Mouse (Mus musculus) liver, embryonic 12.5 days (tissue): ENCODE data around the gene Olfr1281. TPM values are rescaled to one million over a fixed set of nuclear protein-coding genes. Genes with fewer than 3 reads are reported as not detected.
"Not testable (repeated sequence)": the region's sequence is repeated elsewhere in the genome, so short reads cannot be mapped to it uniquely, and the experiment has no call there.

Source experiments
- ATAC-seq: fragments of 200-750 bp; cut with Nextera tagmentation; 2 replicates; pipeline ENCODE4 v1.8.0; 2017; ENCODE audit warnings: moderate number of reproducible peaks, mild to moderate bottlenecking, moderate library complexity
- H3K27ac ChIP-seq: fragments of 300-500 bp; sonication (generic); 2 replicates; pipeline ENCODE4 v1.5.1; 2016; ENCODE audit warnings: mild to moderate bottlenecking
- H3K27me3 ChIP-seq: fragments of 300-500 bp; sonication (generic); replicated peaks from 2 replicates; pipeline ENCODE4 v1.6.1; 2016; ENCODE audit warnings: mild to moderate bottlenecking, moderate library complexity
- H3K36me3 ChIP-seq: fragments of 300-500 bp; sonication (generic); 2 replicates; pipeline ENCODE4 v1.6.1; 2016; ENCODE audit warnings: mild to moderate bottlenecking, moderate library complexity
- H3K4me1 ChIP-seq: fragments of 300-500 bp; sonication (generic); 2 replicates; pipeline ENCODE4 v1.6.1; 2016
- H3K4me2 ChIP-seq: fragments of 300-500 bp; sonication (generic); 2 replicates; pipeline ENCODE4 v1.6.1; 2016; ENCODE audit warnings: mild to moderate bottlenecking, moderate library complexity
- H3K4me3 ChIP-seq: fragments of 300-500 bp; sonication (generic); 2 replicates; pipeline ENCODE4 v1.5.1; 2016; ENCODE audit warnings: mild to moderate bottlenecking, moderate library complexity
- H3K9ac ChIP-seq: fragments of 300-500 bp; sonication (generic); 2 replicates; pipeline ENCODE4 v1.6.1; 2016; ENCODE audit warnings: mild to moderate bottlenecking, moderate library complexity
- H3K9me3 ChIP-seq: fragments of 300-500 bp; sonication (generic); replicated peaks from 2 replicates; pipeline ENCODE4 v1.6.1; 2016; ENCODE audit warnings: mild to moderate bottlenecking, moderate library complexity
- WGBS: fragments of 180-500 bp; shearing (Covaris S2); methylation state at CpG from one replicate; pipeline ENCODE4 v1.1.7; 2016; ENCODE audit not compliant: insufficient replicate concordance; 5-methylcytosine and 5-hydroxymethylcytosine counted together
- polyA plus RNA-seq: library from polyadenylated mRNA; unstranded; fragments of >200 nt; fragmentation: Nextera tagmentation; extraction: Ambion mirVana; gene quantifications from 2 replicates; pipeline ENCODE4 v1.2.1, GENCODE M21; 2016

Olfr1281 gene
- polyA plus RNA-seq = not detected in 2 replicates

DNA sequence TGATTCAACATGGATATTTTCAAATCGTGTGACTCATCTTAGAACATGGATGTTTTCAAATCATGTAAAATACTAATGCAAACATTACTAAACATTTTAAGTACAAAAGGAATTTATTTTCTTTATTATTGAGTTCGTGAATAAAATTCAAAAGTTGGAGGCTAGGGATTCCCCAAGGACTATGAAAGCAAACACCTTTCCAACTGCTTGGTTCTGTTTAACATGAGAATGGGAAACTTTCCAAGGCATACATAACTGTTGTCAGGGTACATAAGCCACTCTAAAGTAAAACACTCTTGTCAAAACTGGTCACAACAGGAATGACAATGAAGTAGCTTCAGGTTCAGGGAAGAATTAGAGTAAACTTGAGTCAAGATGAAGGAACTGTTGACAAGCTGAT is at the start of gene Olfr1281:
Gene Olfr1281 (plus strand): TSS at position 301 of the 400 bp plus-strand sequence.
- H3K36me3 ChIP-seq = no peaks in the 10 kb centered on the region
- no peaks in the 10 kb centered on the region for H3K27me3 ChIP-seq
- H3K9ac ChIP-seq = no peak within 1 kb of the TSS
- H3K9me3 ChIP-seq = no peaks in the 10 kb centered on the region
- no peak within 1 kb of the TSS for H3K27ac ChIP-seq
- 58% methylated on average over 2 of the region's 2 CpGs for WGBS
- no peak within 1 kb of the TSS for H3K4me3 ChIP-seq
- H3K4me2 ChIP-seq = no peak within 1 kb of the TSS
- H3K4me1 ChIP-seq = no peaks in the 10 kb centered on the region
- ATAC-seq = no peak

- Histone ChIP-seq H3K27me3 (no peaks in the 10 kb centered on the region), H3K36me3 (no peaks in the 10 kb centered on the region), H3K4me2 (no peak within 1 kb of the TSS), H3K9ac (no peak within 1 kb of the TSS), H3K4me3 (no peak within 1 kb of the TSS), H3K4me1 (no peaks in the 10 kb centered on the region), H3K9me3 (no peaks in the 10 kb centered on the region), H3K27ac (no peak within 1 kb of the TSS)
- no peak for ATAC-seq
These were observed 36.5 kb upstream of the Olfr1281 start, which contains the start of gene Olfr1278 for GRCm38 (mm10) chr2:111289836-111290235. Gene Olfr1278 (plus strand): TSS chr2:111290136.

- no peak overlapping the region for H3K9ac ChIP-seq
- H3K36me3 ChIP-seq = no peaks in the 10 kb centered on the region
- H3K27ac ChIP-seq = no peak overlapping the region
- no peaks in the 10 kb centered on the region for H3K4me1 ChIP-seq
- no peaks in the 10 kb centered on the region for H3K27me3 ChIP-seq
- H3K9me3 ChIP-seq = no peaks in the 10 kb centered on the region
- no peak overlapping the region for H3K4me3 ChIP-seq
- no peak overlapping the region for H3K4me2 ChIP-seq
- no peak for ATAC-seq
These were observed 27.8 kb upstream of the Olfr1281 start for GRCm38 (mm10) chr2:111298541-111298940.

GRCm38 (mm10) chr2:111300374-111300773 is 25.9 kb upstream of the Olfr1281 start, which contains the start of gene Olfr1279:
Gene Olfr1279 (plus strand): TSS chr2:111300635.
- no peak within 1 kb of the TSS for H3K4me2 ChIP-seq
- no peak within 1 kb of the TSS for H3K27ac ChIP-seq
- H3K27me3 ChIP-seq = no peaks in the 10 kb centered on the region
- no peaks in the 10 kb centered on the region for H3K9me3 ChIP-seq
- H3K4me1 ChIP-seq = no peaks in the 10 kb centered on the region
- H3K36me3 ChIP-seq = no peaks in the 10 kb centered on the region
- H3K4me3 ChIP-seq = no peak within 1 kb of the TSS
- H3K9ac ChIP-seq = no peak within 1 kb of the TSS
- no peak for ATAC-seq

- H3K4me3 ChIP-seq = no peak within 1 kb of the TSS
- H3K4me2 ChIP-seq = no peak within 1 kb of the TSS
- ATAC-seq = no peak
- no peaks in the 10 kb centered on the region for H3K9me3 ChIP-seq
- H3K27me3 ChIP-seq = no peaks in the 10 kb centered on the region
- H3K36me3 ChIP-seq = no peaks in the 10 kb centered on the region
- H3K9ac ChIP-seq = no peak within 1 kb of the TSS
- H3K27ac ChIP-seq = no peak within 1 kb of the TSS
- H3K4me1 ChIP-seq = no peaks in the 10 kb centered on the region
These were observed 12.6 kb upstream of the Olfr1281 start, which contains the start of gene Olfr1280 for GRCm38 (mm10) chr2:111313717-111314116. Gene Olfr1280 (plus strand): TSS chr2:111314017.

DNA sequence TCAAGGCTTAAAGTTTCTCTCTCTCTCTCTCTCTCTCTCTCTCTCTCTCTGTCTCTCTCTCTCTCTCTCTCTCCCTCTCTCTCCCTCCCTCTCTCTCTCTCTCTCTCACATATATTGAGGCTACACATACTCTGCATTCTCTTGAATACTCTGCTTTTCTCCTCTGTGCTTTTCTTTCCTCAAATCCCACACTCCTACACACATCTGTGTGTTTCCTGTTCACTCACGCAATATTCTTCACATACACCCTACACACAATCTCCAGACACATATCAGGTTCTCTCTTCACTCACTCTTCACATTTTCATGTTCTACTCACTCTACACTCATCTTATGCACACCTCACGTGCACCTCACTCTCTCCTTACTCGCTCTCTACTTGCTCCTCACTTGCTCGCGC is 7.4 kb downstream of the Olfr1281 start:
- H3K27ac ChIP-seq, H3K4me2 ChIP-seq, H3K4me1 ChIP-seq, H3K9me3 ChIP-seq, ATAC-seq, H3K9ac ChIP-seq, H3K4me3 ChIP-seq, H3K36me3 ChIP-seq, H3K27me3 ChIP-seq: not testable (repeated sequence)
- 65% methylated on average over 5 of the region's 5 CpGs for WGBS

GRCm38 (mm10) chr2:111335976-111336375 is 9.7 kb downstream of the Olfr1281 start, which contains the start of gene Olfr1282:
Gene Olfr1282 (minus strand): TSS chr2:111336076.
- Histone ChIP-seq H3K4me1 (no peaks in the 10 kb centered on the region), H3K4me2 (no peak within 1 kb of the TSS), H3K9ac (no peak within 1 kb of the TSS), H3K27me3 (no peaks in the 10 kb centered on the region), H3K36me3 (no peaks in the 10 kb centered on the region), H3K9me3 (no peaks in the 10 kb centered on the region), H3K27ac (no peak within 1 kb of the TSS), H3K4me3 (no peak within 1 kb of the TSS)
- WGBS = 51% methylated on average over 2 of the region's 2 CpGs
- ATAC-seq = no peak

- Histone ChIP-seq H3K4me1 (no peaks in the 10 kb centered on the region), H3K36me3 (no peaks in the 10 kb centered on the region), H3K9ac (no peak within 1 kb of the TSS), H3K4me2 (no peak within 1 kb of the TSS), H3K27ac (no peak within 1 kb of the TSS), H3K4me3 (no peak within 1 kb of the TSS), H3K9me3 (no peaks in the 10 kb centered on the region), H3K27me3 (no peaks in the 10 kb centered on the region)
- no peak for ATAC-seq
- WGBS = 54% methylated on average over 2 of the region's 2 CpGs
These were observed 40.2 kb downstream of the Olfr1281 start, which contains the start of gene Olfr1283 for GRCm38 (mm10) chr2:111366490-111366889. Gene Olfr1283 (plus strand): TSS chr2:111366790.

- Histone ChIP-seq H3K9ac (no peak within 1 kb of the TSS), H3K4me3 (no peak within 1 kb of the TSS), H3K27me3 (no peaks in the 10 kb centered on the region), H3K4me2 (no peak within 1 kb of the TSS), H3K36me3 (no peaks in the 10 kb centered on the region), H3K4me1 (no peaks in the 10 kb centered on the region), H3K9me3 (no peaks in the 10 kb centered on the region), H3K27ac (no peak within 1 kb of the TSS)
- 77% methylated on average over 1 of the region's 1 CpGs for WGBS
- ATAC-seq = no peak
These were observed 48.9 kb downstream of the Olfr1281 start, which contains the start of gene Olfr1284 for GRCm38 (mm10) chr2:111375222-111375621. Gene Olfr1284 (plus strand): TSS chr2:111375522.

Other genes with a start within 250 kb of the Olfr1281 start
- not detected in 2 replicates for gene Gm13941, start 220.5 kb upstream of the Olfr1281 start, polyA plus RNA-seq
- not detected in 2 replicates for gene Gm15130, start 173.6 kb upstream of the Olfr1281 start, polyA plus RNA-seq
- gene 4930430A15Rik, start 96.9 kb upstream of the Olfr1281 start, polyA plus RNA-seq = not detected in 2 replicates
- not detected in 2 replicates for gene Olfr1275, start 91.2 kb upstream of the Olfr1281 start, polyA plus RNA-seq
- gene Olfr1276, start 72.0 kb upstream of the Olfr1281 start, polyA plus RNA-seq = not detected in 2 replicates
- not detected in 2 replicates for gene Olfr1277, start 52.4 kb upstream of the Olfr1281 start, polyA plus RNA-seq
- not detected in 2 replicates for gene Olfr1278, start 36.4 kb upstream of the Olfr1281 start, polyA plus RNA-seq
- gene Olfr1279, start 25.9 kb upstream of the Olfr1281 start, polyA plus RNA-seq = not detected in 2 replicates
- not detected in 2 replicates for gene Olfr1280, start 12.5 kb upstream of the Olfr1281 start, polyA plus RNA-seq
- not detected in 2 replicates for gene Olfr1282, start 9.6 kb downstream of the Olfr1281 start, polyA plus RNA-seq
- not detected in 2 replicates for gene Olfr1283, start 40.3 kb downstream of the Olfr1281 start, polyA plus RNA-seq
- gene Olfr1284, start 49.0 kb downstream of the Olfr1281 start, polyA plus RNA-seq = not detected in 2 replicates
- gene Olfr1286, start 96.6 kb downstream of the Olfr1281 start, polyA plus RNA-seq = not detected in 2 replicates
- gene Olfr1287, start 122.6 kb downstream of the Olfr1281 start, polyA plus RNA-seq = not detected in 2 replicates
- not detected in 2 replicates for gene Olfr1288, start 147.6 kb downstream of the Olfr1281 start, polyA plus RNA-seq
- not detected in 2 replicates for gene Olfr1289, start 154.3 kb downstream of the Olfr1281 start, polyA plus RNA-seq
- not detected in 2 replicates for gene Olfr1290, start 167.3 kb downstream of the Olfr1281 start, polyA plus RNA-seq
- not detected in 2 replicates for gene Olfr1291-ps1, start 170.7 kb downstream of the Olfr1281 start, polyA plus RNA-seq
- gene Olfr1293-ps, start 198.7 kb downstream of the Olfr1281 start, polyA plus RNA-seq = not detected in 2 replicates
- gene Olfr1294, start 213.8 kb downstream of the Olfr1281 start, polyA plus RNA-seq = not detected in 2 replicates
- gene Olfr1295, start 243.2 kb downstream of the Olfr1281 start, polyA plus RNA-seq = not detected in 2 replicates